Mouse (Mus musculus): Measurements from ENCODE around the gene Sox6. TPM values are rescaled to one million over a fixed set of nuclear protein-coding genes. Genes with fewer than 3 reads are reported as not detected.
A peak's percentile ranks its signal among the peaks of the same experiment; 100 is the strongest.

The Sox6 gene
- total RNA-seq, 1 experiment, result 1.2 TPM

DNA sequence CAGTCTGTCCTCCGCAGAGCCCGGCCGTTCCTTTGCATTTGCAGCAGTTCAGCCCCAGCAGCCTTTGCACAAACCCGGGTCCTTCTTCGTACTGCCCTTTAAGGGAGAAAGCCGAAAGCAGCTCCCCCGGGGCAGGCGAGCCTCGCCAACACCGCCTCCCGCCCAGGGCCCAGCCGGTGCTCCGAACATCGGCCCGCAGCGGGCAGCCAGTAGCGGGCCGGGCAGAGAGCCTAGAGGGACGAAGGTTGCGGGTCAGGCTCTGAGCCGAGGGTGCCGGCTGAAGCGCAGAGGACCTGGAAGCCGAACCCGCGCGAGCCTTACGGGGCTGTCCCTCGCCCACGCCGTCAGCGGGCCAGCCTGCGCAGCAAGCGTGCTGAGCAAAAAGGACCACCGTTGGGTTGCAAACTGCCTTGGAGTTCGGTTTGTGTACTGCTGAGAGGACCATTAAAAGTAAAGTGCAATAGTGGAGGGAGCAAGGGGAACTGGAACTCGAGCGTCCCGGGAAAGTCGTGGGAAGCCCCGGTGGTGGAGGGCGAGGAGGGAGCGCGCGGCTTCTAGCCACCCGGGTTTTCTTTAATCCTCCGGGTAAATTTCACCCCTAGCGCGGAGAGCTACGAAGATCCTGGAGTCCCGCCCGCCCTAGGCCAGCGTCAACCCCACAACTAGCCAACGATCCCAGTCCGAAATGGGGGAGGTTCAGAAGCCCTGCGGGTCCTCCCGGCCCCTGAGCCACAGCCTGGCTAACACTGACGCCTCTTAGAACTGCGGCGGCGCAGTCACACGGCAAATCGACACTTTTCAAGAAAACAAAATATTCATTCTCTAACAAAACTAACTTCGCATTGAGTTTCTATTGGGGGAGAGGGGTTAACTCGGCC is 6.6 kb downstream of the Sox6 start:
- in situ Hi-C loops (cut with MboI; ENCODE audit: low sequenced_read_pairs in 2 of 2, unreplicated experiment in 2 of 2), result loop anchor here in 1 of 2 experiments (10.0 to 25.0 kb wide), 2 partner anchors 807 to 1120 kb away; no protein-coding TSS in a partner anchor
- Histone ChIP-seq H3K9ac (ENCODE audit: insufficient read depth, low read depth, low read length, poor library complexity, severe bottlenecking) (peak overlapping the region; percentile 19; the same call in 1 of the 2 replicates), H3K9me3 (ENCODE audit: control insufficient read depth, insufficient read depth, low read depth, low read length) (no peaks in the 10 kb centered on the region), H3K36me3 (ENCODE audit: control insufficient read depth, insufficient read depth, low read length, poor library complexity, severe bottlenecking) (no peaks in the 10 kb centered on the region), H3K4me1 (ENCODE audit: control insufficient read depth in 2 of 2, insufficient read depth in 2 of 2, low read length in 2 of 2, poor library complexity in 1 of 2) (peaks cover 0 to 7% of the 10 kb centered on the region in 2 experiments; a peak in 1 of 4 replicates), H3K4me3 (ENCODE audit: insufficient read depth in 1 of 2, low read depth in 1 of 2, low read length in 2 of 2, poor library complexity in 1 of 2, severe bottlenecking in 1 of 2) (peak overlapping the region; percentile 53 to 61), H3K27ac (ENCODE audit: insufficient read depth, low read depth, low read length, poor library complexity, severe bottlenecking) (no peak overlapping the region)
- peak; percentile 40 for DNase-seq (ENCODE audit: low read depth, low spot score)
- TF ChIP-seq HCFC1 (IDR thresholded peaks at IDR 0.05; ENCODE audit: borderline replicate concordance, insufficient read depth, low read length) (no peak), ZC3H11A (IDR thresholded peaks at IDR 0.05; ENCODE audit: borderline replicate concordance, low read depth, low read length) (no peak), MAFK (IDR thresholded peaks at IDR 0.05; ENCODE audit: insufficient read depth, low read depth, low read length) (no peak), CHD2 (IDR thresholded peaks at IDR 0.05; ENCODE audit: low read depth, low read length) (no peak)

DNA sequence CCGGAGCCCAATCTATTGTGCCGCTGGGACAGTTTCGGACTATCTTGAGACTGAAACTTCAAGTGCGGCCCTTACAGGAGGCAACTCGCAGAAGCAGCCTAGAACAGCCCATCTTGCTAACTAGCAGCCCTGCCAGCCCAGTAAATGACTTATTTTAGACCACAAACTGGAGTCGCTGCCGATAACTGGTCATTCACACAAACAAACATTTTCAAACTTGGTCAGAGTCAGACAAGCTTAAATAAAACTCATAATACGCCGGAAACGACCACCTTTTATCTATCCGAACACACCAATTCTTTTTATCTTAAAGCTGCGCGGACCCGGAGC is 7.2 kb downstream of the Sox6 start:
- TF ChIP-seq ZNF384 (IDR thresholded peaks at IDR 0.05; ENCODE audit: low read depth, low read length), result no peak
- no peak for TF ChIP-seq ZC3H11A (IDR thresholded peaks at IDR 0.05; ENCODE audit: borderline replicate concordance, low read depth, low read length)
- no peak for TF ChIP-seq MAFK (IDR thresholded peaks at IDR 0.05; ENCODE audit: insufficient read depth, low read depth, low read length)
- no peak for TF ChIP-seq HCFC1 (IDR thresholded peaks at IDR 0.05; ENCODE audit: borderline replicate concordance, insufficient read depth, low read length)
- no peak for TF ChIP-seq CHD2 (IDR thresholded peaks at IDR 0.05; ENCODE audit: low read depth, low read length)
- no peaks in the 10 kb centered on the region for H3K9me3 ChIP-seq (ENCODE audit: control insufficient read depth, insufficient read depth, low read depth, low read length)
- in situ Hi-C loops (cut with MboI; ENCODE audit: low sequenced_read_pairs in 2 of 2, unreplicated experiment in 2 of 2), result loop anchor here in 1 of 2 experiments (10.0 to 25.0 kb wide), 2 partner anchors 807 to 1119 kb away; no protein-coding TSS in a partner anchor
- no peak for DNase-seq (ENCODE audit: low read depth, low spot score)
- no peaks in the 10 kb centered on the region for H3K36me3 ChIP-seq (ENCODE audit: control insufficient read depth, insufficient read depth, low read length, poor library complexity, severe bottlenecking)
- peak overlapping the region; percentile 53 to 61; a peak in 3 of 4 replicates for H3K4me3 ChIP-seq (ENCODE audit: insufficient read depth in 1 of 2, low read depth in 1 of 2, low read length in 2 of 2, poor library complexity in 1 of 2, severe bottlenecking in 1 of 2)
- H3K9ac ChIP-seq (ENCODE audit: insufficient read depth, low read depth, low read length, poor library complexity, severe bottlenecking), result no peak overlapping the region
- peaks cover 0 to 7% of the 10 kb centered on the region in 2 experiments; a peak in 1 of 4 replicates for H3K4me1 ChIP-seq (ENCODE audit: control insufficient read depth in 2 of 2, insufficient read depth in 2 of 2, low read length in 2 of 2, poor library complexity in 1 of 2)
- no peak overlapping the region for H3K27ac ChIP-seq (ENCODE audit: insufficient read depth, low read depth, low read length, poor library complexity, severe bottlenecking)

- Histone ChIP-seq H3K36me3 (ENCODE audit: control insufficient read depth, insufficient read depth, low read length, poor library complexity, severe bottlenecking) (no peaks in the 10 kb centered on the region), H3K4me1 (ENCODE audit: control insufficient read depth in 2 of 2, insufficient read depth in 2 of 2, low read length in 2 of 2, poor library complexity in 1 of 2) (peaks cover 0 to 7% of the 10 kb centered on the region in 2 experiments; a peak in 1 of 4 replicates), H3K9ac (ENCODE audit: insufficient read depth, low read depth, low read length, poor library complexity, severe bottlenecking) (no peak overlapping the region), H3K27ac (ENCODE audit: insufficient read depth, low read depth, low read length, poor library complexity, severe bottlenecking) (no peak overlapping the region), H3K4me3 (ENCODE audit: insufficient read depth in 1 of 2, low read depth in 1 of 2, low read length in 2 of 2, poor library complexity in 1 of 2, severe bottlenecking in 1 of 2) (peak overlapping the region; percentile 53 to 61; a peak in 3 of 4 replicates), H3K9me3 (ENCODE audit: control insufficient read depth, insufficient read depth, low read depth, low read length) (no peaks in the 10 kb centered on the region)
- in situ Hi-C loops (cut with MboI; ENCODE audit: low sequenced_read_pairs in 2 of 2, unreplicated experiment in 2 of 2), result loop anchor here in 1 of 2 experiments (10.0 to 25.0 kb wide), 2 partner anchors 806 to 1118 kb away; no protein-coding TSS in a partner anchor
- DNase-seq (ENCODE audit: low read depth, low spot score), result peak; percentile 28
- no peak for TF ChIP-seq ZNF384 (IDR thresholded peaks at IDR 0.05; ENCODE audit: low read depth, low read length)
- TF ChIP-seq HCFC1 (IDR thresholded peaks at IDR 0.05; ENCODE audit: borderline replicate concordance, insufficient read depth, low read length), result no peak
- TF ChIP-seq MAFK (IDR thresholded peaks at IDR 0.05; ENCODE audit: insufficient read depth, low read depth, low read length), result no peak
- no peak for TF ChIP-seq ZC3H11A (IDR thresholded peaks at IDR 0.05; ENCODE audit: borderline replicate concordance, low read depth, low read length)
- TF ChIP-seq CHD2 (IDR thresholded peaks at IDR 0.05; ENCODE audit: low read depth, low read length), result no peak
Observed at GRCm38 (mm10) chr7:116030597-116031387, 7.8 kb downstream of the Sox6 start.

GRCm38 (mm10) chr7:116029991-116030390 is 8.6 kb downstream of the Sox6 start:
- in situ Hi-C loops (cut with MboI; ENCODE audit: low sequenced_read_pairs in 2 of 2, unreplicated experiment in 2 of 2), result loop anchor here in 1 of 2 experiments (10.0 to 25.0 kb wide), 2 partner anchors 805 to 1118 kb away; no protein-coding TSS in a partner anchor
- no peak for TF ChIP-seq MAFK (IDR thresholded peaks at IDR 0.05; ENCODE audit: insufficient read depth, low read depth, low read length)
- no peak for TF ChIP-seq CHD2 (IDR thresholded peaks at IDR 0.05; ENCODE audit: low read depth, low read length)
- no peak for TF ChIP-seq ZC3H11A (IDR thresholded peaks at IDR 0.05; ENCODE audit: borderline replicate concordance, low read depth, low read length)
- TF ChIP-seq HCFC1 (IDR thresholded peaks at IDR 0.05; ENCODE audit: borderline replicate concordance, insufficient read depth, low read length), result no peak
- TF ChIP-seq ZNF384 (IDR thresholded peaks at IDR 0.05; ENCODE audit: low read depth, low read length), result no peak
- H3K27ac ChIP-seq (ENCODE audit: insufficient read depth, low read depth, low read length, poor library complexity, severe bottlenecking), result no peak overlapping the region
- no peaks in the 10 kb centered on the region for H3K36me3 ChIP-seq (ENCODE audit: control insufficient read depth, insufficient read depth, low read length, poor library complexity, severe bottlenecking)
- H3K4me3 ChIP-seq (ENCODE audit: insufficient read depth in 1 of 2, low read depth in 1 of 2, low read length in 2 of 2, poor library complexity in 1 of 2, severe bottlenecking in 1 of 2), result no peak overlapping the region
- no peaks in the 10 kb centered on the region for H3K9me3 ChIP-seq (ENCODE audit: control insufficient read depth, insufficient read depth, low read depth, low read length)
- H3K9ac ChIP-seq (ENCODE audit: insufficient read depth, low read depth, low read length, poor library complexity, severe bottlenecking), result no peak overlapping the region
- H3K4me1 ChIP-seq (ENCODE audit: control insufficient read depth in 2 of 2, insufficient read depth in 2 of 2, low read length in 2 of 2, poor library complexity in 1 of 2), result peaks cover 0 to 7% of the 10 kb centered on the region in 2 experiments; a peak in 1 of 4 replicates
- no peak for DNase-seq (ENCODE audit: low read depth, low spot score)
